Mouse (Mus musculus) heart, adult 11 months (tissue): ENCODE results near the gene Ephb3.

ENCODE experiments used
- DNase-seq: peaks from one replicate; pipeline ENCODE4 v3.0.0; 2022

Ephb3 gene

DNA sequence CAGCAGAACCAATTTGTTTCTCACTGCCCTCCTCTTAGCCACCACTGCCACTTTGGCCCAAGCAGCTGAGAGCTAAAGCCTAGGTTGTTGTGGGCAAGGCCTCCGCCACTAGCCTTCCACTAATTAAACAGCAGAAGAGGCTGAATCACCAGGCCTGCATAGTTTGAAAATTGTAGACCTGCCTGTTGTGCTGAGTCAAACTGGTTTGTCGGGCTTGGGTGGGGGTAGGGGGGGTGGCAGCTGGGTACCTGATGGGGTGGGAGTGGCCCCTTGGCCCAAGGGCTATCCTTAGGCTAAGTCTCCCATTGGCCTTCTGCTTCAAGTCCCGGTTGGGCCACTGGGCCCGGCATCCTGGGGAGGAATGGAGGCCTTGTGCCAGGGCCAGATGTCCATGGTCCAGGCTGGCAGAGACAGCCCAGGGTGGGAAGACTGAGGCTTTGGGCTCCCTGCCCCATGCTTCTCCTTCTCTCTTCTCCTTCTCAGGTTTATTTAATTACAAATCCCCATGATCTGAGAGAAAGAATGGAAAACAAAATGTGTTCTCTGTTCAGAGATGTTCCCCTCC lies 3.5 kb downstream of the Ephb3 start:
- no peak for DNase-seq

DNA sequence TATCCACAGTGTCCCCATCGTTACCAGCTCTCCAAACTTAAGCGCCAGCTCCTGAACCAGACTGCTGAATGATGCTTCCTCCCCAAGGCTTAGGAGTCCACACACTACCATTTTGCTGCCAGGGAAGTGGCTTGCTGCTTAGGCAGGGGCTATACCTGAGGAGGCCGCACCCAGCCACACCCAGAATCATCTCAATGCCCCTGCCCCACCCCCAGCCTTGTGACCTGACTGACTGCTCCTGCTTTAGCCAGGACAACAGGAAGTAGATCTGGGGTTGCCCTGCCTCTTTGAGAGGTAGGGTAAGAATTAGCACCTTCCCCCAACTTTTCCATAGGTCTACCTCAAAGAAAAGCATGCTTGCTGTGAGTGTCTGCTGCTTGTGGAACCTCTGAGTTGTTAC lies 4.7 kb downstream of the Ephb3 start:
- no peak for DNase-seq

DNA sequence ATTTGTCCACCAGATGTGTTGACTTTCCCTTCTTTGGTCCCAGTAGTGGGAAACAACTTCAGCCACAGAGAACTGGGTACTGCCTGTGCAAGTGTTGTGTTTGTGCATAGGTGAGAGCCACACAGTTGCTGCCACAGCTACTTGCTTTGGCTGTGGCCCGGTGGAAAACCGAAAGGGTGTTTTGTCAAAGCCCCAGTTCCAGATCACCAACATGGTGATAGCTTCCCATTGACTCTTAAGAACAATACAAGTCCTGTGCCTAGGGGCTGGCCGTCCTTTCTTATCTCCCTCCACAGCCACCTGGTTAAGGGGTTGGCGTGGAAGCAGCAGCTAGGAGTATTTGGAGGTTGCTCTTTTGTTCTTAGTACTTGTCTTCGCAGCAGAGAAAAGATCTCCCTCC lies 5.6 kb downstream of the Ephb3 start:
- DNase-seq, result no peak

DNA sequence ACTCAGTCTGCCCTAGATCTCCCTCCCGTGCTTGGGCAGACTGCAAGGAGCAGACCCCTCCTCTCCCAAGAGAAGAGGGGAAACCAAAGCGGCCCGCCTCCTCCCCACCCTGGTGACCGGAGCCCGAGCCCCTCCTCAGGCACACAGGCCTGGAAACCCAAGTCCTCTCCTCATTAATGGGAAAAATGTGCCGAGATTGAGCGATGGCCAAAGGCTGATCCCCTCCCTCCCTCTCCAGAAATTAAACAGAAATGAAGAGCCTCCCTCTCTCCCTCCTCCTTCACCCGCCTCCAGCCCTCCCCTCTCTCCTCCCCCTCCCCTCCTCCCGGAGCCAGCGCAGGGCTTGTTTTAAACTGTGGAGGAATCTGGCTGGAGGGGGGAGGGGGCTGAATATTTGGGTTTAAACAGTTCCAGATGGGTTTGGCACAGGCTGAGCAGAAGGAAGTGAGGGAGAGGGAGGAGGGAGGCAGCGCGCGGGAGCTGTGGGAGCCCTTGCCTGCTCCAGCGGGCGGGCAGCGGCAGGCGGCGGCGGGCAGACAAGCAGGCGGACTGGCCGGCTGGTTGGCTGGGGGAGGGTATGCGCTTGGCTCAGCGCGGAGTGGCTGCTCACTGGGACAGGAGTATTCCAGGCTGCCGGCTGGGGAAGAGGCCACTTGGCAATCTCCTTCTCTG lies 6.2 kb downstream of the Ephb3 start:
- DNase-seq, result peak; percentile 99

DNA sequence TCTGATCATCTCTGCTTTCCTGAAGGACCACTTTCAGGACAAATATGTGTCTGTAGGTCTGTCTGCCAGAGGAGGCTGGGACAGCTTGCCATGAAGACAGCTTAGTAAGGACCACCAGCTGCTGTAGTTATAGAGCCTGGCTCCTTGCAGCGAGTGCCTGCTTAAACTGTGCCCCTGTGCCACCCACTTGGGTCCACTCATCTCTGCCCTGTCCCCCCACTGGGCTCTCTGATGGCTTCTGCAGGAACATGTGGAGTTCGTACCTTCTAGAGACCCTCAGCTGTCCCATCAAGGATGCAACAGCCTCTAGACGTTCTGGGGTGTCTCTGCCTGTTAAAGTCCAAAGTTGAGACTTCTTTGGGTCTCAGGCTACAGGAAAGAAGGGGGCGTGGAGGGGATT lies 6.9 kb downstream of the Ephb3 start:
- no peak for DNase-seq

DNA sequence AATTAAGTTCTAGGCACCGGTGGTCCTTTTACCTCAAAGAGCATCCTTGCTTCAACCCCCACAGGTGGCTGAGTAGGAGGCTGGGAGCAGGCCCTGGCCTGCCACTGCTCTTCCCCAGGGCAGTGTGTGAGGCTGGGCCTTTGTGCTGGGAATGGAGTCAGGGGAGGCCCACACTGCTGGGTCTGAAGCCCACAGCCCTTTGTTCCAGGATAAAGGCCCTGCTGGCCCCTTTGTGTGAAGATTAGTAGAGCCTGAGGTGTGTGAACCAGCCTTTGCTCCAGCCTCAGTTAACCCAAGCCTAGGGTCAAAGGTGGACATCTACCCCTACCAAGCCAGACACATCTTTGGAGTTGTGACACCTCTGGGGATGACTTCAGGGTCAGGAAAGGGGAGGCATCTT lies 7.8 kb downstream of the Ephb3 start:
- no peak for DNase-seq

DNA sequence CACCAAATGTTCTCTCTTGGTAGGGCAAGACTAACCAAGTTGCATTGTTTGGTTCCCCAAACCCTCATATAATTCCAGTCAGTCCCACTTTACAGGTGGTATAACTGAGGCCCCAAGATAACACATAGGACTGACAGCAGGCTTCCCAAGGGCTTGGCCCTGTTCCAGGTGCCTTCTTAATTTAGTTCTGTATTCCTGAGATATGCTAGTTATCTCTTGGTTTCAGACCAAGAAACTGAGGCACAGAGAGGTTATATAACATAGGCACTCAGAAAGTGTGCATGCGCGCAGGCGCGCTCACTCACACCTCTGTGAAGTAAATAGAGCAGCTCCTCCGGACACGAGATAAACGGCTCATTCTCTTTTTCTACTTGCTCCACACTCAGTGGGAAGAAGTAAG lies 9.4 kb downstream of the Ephb3 start:
- no peak for DNase-seq

DNA sequence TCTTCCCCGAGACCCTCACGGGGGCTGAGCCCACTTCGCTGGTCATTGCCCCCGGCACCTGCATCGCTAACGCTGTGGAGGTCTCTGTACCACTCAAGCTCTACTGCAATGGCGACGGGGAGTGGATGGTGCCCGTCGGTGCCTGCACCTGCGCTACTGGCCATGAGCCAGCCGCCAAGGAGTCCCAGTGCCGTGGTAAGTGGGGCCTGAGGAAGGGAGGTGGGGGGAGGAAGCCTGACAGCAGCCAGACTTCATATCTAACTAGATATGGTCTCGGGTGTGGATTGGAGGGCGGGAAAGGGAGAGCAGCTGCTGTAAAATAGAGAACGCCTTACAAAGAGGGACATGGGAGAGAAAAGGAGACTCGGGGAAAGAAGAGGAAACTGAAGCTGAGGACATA lies 10.2 kb downstream of the Ephb3 start:
- peak; percentile 92 for DNase-seq

DNA sequence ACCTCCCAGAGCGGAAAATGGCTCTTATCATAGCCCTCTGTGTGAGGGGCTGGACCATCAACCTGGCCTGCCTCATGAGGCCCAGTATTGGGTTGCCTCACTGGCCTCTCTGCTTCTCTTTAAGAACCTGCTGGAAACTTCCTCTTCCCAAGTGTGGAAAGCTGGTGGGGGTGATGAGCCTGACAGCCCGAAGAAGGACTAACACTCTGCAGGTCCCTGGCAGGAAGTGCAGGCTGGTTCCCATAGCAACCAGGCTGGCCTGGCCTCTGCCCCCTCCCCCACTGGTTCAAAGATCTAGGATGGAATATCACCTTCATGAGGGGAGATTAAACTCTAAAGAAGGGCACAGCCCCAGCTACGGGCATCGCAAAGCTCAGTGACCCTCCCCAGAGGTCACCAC lies 11.5 kb downstream of the Ephb3 start:
- no peak for DNase-seq

DNA sequence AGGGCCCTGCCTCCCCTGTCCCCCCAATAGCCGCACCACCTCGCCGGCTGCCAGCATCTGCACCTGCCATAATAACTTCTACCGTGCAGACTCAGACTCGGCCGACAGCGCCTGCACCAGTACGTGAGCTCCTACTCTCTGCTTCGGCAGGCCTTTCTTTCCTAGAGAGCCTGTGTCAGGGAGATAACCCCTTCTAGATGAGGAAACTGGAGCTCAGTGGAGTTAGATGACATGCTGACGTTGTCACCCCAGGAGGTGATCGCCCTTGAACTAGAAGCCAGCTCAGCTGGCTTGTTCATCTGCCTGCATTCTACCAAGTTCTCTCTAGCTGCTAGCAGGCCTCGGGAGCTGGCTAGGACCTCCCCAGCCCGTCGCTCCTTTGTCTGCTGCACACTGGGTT lies 12.7 kb downstream of the Ephb3 start:
- DNase-seq, result no peak

DNA sequence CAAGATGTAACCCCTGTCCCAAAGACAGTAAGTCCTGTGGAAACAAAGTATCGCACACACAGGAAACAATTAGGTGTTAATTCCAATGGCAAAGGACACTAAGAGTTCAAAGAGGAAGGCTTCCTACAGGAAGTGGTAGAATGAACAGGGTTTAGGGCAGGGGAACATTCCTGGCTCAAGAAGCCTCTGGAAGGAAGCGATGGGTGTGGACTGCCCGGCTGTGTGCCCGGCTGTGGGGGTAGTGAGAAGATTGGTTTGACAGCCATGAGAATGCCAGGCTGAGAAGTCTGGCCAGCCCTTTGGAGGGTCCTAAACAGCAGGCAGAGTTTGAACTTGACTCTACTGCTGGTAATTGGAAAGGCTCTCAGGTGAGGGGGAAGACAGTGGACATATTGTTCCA lies 15.1 kb downstream of the Ephb3 start:
- DNase-seq, result no peak

DNA sequence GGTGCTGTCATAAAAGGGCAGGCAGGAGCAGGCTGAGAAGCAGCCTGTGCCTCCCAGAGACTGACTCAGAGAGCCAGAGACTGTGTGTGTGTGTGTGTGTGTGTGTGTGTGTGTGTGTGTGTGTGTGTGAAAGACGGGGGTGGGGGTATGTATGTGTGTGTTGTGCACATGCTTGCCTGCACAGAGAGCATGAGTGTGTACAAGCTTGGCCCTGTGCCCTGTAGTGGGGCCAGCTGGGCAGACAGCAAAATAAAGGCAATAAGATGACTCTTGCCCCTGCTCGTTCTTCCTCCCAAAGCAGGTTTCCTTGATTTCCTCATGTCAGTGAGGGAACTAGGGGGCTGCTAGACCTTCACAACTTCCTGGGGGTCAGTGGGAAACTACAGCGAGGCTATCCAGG lies 18.5 kb downstream of the Ephb3 start:
- DNase-seq, result no peak

DNA sequence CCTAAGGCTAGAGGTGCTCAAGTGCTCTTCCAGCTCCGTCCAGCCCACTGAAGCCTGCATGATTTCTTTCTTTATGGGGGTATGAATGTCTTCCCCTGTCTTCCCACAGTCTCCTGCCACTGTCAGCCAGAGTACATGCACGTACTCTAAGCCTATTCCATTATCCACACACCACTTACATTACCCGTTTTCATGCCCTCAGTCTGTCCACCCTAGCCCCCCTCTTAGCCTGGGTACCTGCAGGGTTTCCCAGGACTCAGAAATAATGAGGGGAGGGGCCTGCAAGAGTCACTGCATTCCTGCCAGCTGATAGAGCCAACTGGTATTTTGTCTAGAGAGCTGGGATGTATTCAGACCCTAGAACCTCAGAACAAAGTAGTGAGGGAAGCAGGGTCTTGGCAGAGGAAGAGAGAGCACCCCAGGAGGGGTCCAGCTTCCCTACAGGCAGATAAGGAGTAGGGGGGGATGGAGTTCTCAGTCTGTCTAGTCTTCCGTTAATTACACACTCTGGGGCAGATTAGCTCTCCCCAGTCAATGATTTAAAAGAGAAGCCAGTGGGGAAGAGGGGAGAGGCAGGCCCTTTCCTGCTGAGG lies 20.2 kb downstream of the Ephb3 start:
- peak; percentile 79 for DNase-seq

DNA sequence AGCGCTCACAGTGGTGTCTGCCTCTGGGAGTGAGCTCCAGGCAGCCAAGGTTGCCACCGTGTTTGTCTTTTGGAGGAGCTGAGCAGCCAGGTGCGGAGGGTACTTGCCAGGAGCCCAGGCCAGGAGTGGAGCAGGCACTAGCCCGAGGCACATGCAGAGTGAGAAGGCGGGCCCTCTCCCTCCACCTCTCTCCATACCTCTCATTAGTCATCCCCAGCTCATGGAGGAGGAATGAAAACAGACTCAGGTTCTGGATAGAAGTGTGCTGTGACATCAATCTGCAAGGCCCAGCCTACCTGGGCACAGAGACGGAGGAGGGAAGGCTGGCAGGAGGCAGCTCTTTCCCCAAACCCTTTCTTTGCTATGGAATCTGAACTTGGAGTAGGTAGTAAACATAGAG lies 22.1 kb downstream of the Ephb3 start:
- DNase-seq, result no peak

DNA sequence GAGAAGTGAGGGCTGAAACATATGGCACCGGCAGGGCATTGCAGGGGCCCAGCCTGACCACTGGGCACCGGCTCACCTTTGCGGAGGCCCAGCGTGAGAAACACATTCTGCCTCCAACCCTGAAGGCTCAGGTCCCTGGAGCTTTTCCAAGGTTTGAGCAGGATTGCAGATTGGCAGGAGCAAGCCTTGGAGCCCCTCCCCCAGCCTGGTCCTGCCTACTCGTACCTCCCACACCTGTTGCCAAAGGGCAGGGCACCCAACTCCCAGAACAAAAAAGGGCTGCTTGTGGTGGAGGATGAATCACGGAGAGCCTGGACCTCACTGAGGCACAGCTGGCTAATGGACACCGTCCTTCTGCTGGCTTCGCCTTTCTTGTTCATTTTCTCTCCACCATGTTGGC lies 30.6 kb downstream of the Ephb3 start:
- no peak for DNase-seq

DNA sequence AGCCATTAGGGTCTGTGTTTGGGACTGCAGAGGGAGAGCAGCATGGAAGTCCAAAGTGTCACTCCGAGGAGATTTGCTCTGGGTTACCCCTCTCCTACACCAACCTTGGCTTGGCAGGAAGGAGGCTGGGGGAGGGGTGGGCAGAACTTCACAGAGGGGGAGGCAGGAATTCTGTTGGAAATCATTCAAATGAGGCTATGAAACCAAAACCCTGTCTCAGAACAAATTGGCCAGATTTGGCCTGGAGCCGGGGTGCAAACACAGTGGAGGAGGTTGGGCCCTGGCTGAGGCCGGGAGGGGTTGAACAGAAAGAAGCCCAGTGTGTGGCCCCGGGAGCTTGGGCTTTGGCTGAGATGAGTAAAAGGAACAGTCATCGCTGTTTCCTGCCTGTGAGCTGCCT lies 34.2 kb downstream of the Ephb3 start:
- peak; percentile 92 for DNase-seq

DNA sequence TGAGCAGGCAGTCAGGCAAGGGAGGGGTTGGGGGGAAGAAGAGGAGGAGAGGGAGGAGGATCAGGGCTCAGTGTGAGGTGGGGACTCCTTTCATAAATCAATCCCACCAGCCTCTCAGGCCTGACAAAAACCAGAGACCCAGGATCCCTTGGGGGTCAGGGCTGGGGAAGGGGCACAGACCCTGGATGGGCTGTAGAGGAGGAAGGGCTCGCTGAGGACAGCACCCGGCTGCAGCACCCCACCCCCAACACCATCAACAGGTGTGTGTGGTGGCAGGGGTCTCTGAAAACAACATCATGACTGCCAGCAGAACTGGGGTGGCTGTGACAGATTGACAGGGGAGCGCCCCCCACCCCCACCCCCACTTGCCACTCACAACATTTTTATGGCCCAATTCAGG lies 36.0 kb downstream of the Ephb3 start:
- DNase-seq, result peak; percentile 86

DNA sequence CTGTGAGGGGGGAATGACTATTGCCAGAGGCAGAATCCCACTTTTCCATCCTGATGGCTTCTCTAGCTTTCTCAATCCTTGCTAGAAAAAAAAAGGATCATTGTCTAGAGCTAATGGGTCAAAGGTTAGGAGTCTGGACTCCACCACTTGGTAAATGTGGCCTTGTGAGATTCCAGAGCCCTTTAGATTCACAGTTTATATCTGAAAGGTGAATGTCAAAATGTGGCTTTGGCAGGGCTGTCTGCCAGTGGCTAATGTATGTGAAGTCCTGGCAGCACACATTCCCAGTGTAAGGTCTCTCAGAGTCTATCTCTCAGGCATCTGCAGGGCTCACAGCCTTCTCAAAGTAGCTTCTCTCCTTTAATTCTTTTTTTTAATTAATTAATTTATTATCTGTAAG lies 36.5 kb downstream of the Ephb3 start:
- no peak for DNase-seq

DNA sequence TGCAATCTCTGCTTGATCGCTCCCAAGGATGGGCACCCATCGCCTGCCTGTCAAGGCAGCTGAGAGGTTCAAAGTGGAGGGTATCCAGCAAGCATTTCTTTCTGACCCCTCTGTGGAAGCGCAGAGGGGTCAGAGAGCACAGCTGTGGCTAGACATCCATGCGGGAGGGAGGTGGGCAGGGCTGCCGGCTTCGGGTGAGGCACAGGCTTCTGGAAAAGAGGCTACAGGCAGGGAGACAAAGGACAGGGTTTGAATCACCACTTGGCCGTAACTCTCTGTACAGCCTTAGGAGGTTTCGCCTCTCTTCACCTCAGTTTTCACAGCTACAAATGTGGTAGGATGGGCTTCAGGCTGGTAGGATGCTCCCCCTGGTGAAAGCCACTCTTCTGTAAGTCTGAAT lies 38.4 kb downstream of the Ephb3 start:
- peak; percentile 79 for DNase-seq

DNA sequence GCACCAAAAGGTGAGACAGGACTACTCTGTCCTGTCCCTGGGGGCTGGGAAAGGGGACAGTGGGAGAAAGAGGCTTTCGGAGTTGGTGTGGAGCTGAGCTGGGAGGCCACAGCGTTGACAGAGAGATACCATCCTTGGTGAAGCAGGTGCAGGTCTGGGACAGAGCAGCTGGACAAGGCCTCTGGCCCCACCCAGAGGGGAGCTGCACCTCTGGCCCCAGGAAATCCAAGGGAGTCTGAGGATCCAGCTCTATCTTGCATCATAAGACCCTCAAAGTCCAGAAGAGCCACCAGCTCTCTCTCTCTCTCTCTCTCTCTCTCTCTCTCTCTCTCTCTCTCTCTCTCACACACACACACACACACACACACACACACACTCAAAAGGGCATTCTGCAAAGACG lies 40.2 kb downstream of the Ephb3 start:
- DNase-seq, result peak; percentile 76

DNA sequence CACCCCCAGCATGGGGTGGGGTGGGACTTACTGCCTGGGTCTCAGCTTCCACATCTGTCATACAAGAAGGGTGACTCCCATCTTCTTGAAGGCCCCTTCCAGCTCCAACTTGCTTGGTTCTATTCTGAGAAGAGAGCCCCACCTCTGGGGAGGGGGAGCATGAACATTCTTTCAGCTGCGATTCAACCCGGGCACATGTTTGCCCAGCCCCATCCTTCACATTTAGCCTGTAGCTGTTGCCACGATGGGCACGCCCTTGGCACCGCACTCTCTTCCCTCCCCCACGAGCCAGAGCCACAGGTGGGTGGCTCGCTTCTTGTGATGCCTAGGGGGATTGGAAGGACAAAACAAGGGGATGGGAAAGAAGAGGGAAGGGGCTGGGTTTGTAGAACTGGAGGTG lies 40.8 kb downstream of the Ephb3 start:
- DNase-seq, result peak; percentile 72

DNA sequence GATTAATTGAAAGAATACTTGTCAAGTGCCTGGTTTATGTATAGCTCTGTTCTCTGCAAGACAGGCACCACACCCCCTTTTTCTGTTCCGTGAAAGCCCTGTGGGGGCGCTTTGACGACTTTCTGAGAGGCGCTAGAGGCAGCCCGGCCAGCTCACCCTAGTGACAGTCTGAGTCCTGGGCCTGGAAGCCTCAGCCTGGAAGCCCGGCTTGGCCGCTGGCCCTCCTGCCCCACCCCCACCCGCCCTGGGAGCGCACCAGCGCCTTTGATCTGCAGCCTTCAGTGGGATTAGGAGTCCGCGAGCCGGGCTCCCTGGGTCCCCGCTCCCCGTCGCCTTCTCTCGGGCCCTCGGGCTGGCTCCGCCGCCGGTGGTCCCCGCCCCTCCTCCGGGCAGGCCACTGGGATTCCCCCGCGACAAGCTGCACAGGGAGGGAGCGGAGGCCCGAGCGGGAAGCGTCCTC lies 41.4 kb downstream of the Ephb3 start:
- peak; percentile 98 for DNase-seq

DNA sequence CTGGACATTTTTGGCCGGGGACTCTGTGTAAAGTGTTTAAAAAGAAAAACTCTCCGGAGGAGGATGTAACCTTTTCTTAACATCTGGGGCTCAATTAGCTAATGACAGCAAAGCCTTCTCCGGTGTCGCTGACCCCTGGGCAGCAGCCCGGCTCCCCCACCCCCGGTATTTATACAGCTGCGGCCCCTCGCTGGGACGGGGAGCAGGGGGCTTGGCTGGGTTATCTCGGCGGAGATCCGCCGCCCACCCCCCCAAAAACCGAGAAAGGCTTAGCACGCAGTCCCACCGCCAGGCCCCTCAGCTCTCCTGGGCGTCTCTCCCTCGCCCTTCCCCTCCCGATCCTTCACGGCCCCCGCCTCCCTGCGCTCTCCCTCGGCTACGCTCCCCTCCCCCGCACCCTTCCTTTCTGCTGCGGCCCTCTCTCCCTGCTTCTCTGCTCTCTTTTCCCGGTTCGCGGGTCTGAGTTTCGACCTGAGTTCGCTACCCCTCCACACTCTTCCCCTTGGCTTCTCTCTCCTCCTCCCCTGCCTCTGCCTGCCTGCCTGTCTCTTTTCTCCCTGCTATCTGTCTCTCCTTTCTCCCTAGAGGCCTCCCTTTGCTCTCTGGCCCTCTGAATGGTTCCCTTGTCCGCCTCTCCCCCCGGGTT lies 42.0 kb downstream of the Ephb3 start:
- DNase-seq, result peak; percentile 91

DNA sequence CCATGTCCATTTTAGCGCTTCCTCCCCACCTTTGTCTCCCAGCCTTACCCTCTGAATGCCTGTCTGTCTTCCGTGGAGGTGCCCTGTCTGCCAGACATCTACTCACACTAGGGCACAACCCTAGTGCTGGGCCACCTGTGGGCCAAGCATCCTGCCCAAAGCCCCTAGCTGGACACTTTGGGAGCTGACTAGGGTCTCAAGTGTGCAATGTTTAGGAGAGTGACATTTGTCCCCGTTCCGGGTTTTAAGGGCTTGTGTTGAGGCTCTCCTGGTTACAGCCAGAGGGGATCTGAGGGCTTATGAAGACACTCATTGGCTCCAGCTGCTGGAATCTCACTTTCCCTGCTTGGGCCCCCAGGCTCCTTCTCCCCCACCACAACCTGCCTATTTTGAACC lies 42.5 kb downstream of the Ephb3 start:
- DNase-seq, result no peak
